Mouse (Mus musculus): ENCODE measurements at regions not wholly inside any gene's neighbourhood (a gene's known extent, or its start where the extent isn't known, plus 50 kb on each side); places are given as distances from the start of the nearest gene placed in this dataset.
A peak's percentile ranks its signal among the peaks of the same experiment; 100 is the strongest.
"Not testable (repeated sequence)": the region's sequence is repeated elsewhere in the genome, so short reads cannot be mapped to it uniquely, and the experiment has no call there.

- not testable (repeated sequence) for H3K9me3 ChIP-seq (replicated peaks); H3K27ac ChIP-seq; H3K36me3 ChIP-seq; H3K4me1 ChIP-seq; H3K9ac ChIP-seq
- Histone ChIP-seq H3K4me3 (replicated peaks) (peak overlapping the region; percentile 29), H3K27me3 (peaks cover 15% of the 10 kb centered on the region), H3K4me2 (peak overlapping the region; percentile 53)
- WGBS, result under 1% methylated on average over 26 of the region's 52 CpGs
- ATAC-seq (replicated peaks; ENCODE audit: low FRiP score), result peak; percentile 52; the same call in 1 of the 2 replicates
These were observed 60.1 kb downstream of the Dynlt1b start for GRCm38 (mm10) chr17:6489926-6490564.

GRCm38 (mm10) chr17:6490565-6490935, 60.6 kb downstream of the Dynlt1b start:
- H3K36me3 ChIP-seq; H3K4me1 ChIP-seq; H3K4me2 ChIP-seq; H3K4me3 ChIP-seq (replicated peaks); H3K9ac ChIP-seq; H3K9me3 ChIP-seq (replicated peaks); H3K27ac ChIP-seq: not testable (repeated sequence)
- peak; percentile 63; the same call in 1 of the 2 replicates for ATAC-seq (replicated peaks; ENCODE audit: low FRiP score)
- peaks cover 15% of the 10 kb centered on the region for H3K27me3 ChIP-seq
- WGBS, result no CpG with 5 or more reads among the region's 15 CpGs

DNA sequence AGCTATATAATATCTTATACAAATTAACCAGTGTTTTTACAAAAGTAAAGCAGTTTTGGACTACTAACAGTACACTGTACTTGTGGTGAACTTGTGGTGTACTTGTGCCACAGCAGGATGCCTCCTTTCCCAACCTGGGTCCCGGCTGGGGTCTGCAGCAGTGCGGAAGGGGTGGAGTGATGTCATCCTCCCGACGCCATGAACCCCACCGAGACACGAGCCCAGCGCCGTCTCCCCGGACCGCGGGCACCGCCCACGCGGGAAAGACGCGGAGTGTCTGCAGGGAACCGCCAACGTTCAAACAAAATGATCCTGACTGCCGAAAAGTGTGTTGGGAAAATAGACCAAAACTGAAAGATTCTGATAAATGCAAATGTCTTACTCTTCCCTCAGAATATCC, 62.6 kb downstream of the Dynlt1b start:
- H3K27ac ChIP-seq; H3K36me3 ChIP-seq; H3K9me3 ChIP-seq (replicated peaks); ATAC-seq (replicated peaks; ENCODE audit: low FRiP score); H3K4me1 ChIP-seq; H3K4me3 ChIP-seq (replicated peaks); H3K9ac ChIP-seq: not testable (repeated sequence)
- WGBS, result 21% methylated on average over 19 of the region's 19 CpGs
- H3K27me3 ChIP-seq, result peaks cover 15% of the 10 kb centered on the region
- peak overlapping the region; percentile 38; the same call in 1 of the 2 replicates for H3K4me2 ChIP-seq

DNA sequence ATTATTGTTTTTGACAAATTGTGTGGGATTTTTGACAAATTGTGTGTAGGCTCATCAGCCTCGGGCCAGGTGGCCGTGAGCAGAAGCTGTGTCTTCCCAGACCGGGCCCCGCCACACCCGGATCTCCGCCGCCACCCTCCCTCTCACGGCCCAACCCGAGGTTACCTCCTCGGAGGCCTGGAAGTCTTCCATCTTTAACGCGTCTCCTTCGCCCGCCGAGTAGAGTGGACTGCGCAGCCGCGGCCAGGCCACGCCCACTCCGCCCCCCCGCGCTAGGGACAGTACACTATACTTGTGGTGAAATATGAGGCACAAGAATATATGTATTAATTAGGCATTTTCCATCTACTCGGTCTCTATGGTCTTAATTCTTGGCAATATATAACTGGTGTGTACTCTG, 63.0 kb downstream of the Dynlt1b start:
- WGBS, result 34% methylated on average over 23 of the region's 23 CpGs
- H3K4me2 ChIP-seq, result 0 out of 2 replicates have a peak overlapping the region, but pooled peaks have one; percentile 35
- not testable (repeated sequence) for H3K4me3 ChIP-seq (replicated peaks)

GRCm38 (mm10) chr17:6496491-6496890, 66.6 kb downstream of the Dynlt1b start:
- not testable (repeated sequence) for H3K4me2 ChIP-seq; H3K36me3 ChIP-seq; H3K4me3 ChIP-seq (replicated peaks); H3K9ac ChIP-seq; H3K27me3 ChIP-seq; H3K9me3 ChIP-seq (replicated peaks); H3K4me1 ChIP-seq; ATAC-seq (replicated peaks; ENCODE audit: low FRiP score); H3K27ac ChIP-seq
- 88% methylated on average over 9 of the region's 9 CpGs for WGBS

More for the DNA sequence above, 63.0 kb downstream of the Dynlt1b start:
- H3K36me3 ChIP-seq; H3K27ac ChIP-seq; H3K9me3 ChIP-seq (replicated peaks); H3K4me1 ChIP-seq; ATAC-seq (replicated peaks; ENCODE audit: low FRiP score); H3K9ac ChIP-seq: not testable (repeated sequence)
- H3K27me3 ChIP-seq, result peaks cover 15% of the 10 kb centered on the region

DNA sequence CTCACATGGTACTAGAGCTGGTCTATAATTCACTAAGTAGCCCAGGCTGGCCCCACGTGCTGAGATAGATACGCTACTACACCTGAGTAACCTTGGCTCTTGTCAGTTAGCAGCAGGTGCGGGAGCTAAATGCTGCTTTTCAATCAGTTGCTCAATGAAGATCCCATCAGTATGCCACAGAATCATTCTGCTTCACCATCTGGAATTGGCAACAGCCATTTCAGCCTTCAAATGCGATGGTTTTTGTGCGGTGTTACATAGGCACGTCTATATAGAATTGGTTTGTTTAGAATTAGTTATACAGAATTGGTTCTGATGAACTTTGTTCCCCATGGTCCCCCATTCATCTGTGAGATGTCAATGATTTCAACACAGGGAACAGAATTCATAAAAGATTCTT, 72.8 kb downstream of the Dynlt1b start:
- H3K36me3 ChIP-seq; H3K4me2 ChIP-seq; H3K9me3 ChIP-seq (replicated peaks); H3K27me3 ChIP-seq; ATAC-seq (replicated peaks; ENCODE audit: low FRiP score); H3K4me1 ChIP-seq; H3K4me3 ChIP-seq (replicated peaks); H3K9ac ChIP-seq; H3K27ac ChIP-seq: not testable (repeated sequence)
- WGBS, result 93% methylated on average over 4 of the region's 6 CpGs

GRCm38 (mm10) chr17:6505896-6506295, 76.0 kb downstream of the Dynlt1b start:
- not testable (repeated sequence) for H3K4me1 ChIP-seq; H3K9me3 ChIP-seq (replicated peaks); H3K27me3 ChIP-seq; H3K4me3 ChIP-seq (replicated peaks); H3K27ac ChIP-seq; H3K4me2 ChIP-seq; ATAC-seq (replicated peaks; ENCODE audit: low FRiP score); H3K36me3 ChIP-seq; H3K9ac ChIP-seq
- 80% methylated on average over 6 of the region's 6 CpGs for WGBS

DNA sequence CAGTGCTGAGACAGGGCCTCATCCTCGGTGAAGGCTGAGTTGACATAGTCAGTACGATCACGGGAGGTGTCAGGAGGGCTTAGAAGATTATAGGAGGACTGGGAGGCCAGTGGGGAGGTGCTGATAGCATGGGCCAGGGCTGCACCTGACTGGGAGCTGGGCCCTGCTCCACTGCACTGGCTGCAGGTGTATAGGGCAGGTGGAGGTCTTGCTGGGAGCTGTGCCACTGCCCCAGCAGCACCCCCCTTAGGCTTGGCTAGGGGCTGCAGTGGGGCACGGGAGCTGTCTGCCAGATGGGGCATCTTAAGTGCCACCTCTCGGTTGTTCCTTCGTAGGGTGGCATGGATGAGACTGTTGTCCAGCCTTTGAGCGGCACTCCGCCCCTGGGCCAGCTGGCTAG, 85.2 kb downstream of the Dynlt1b start:
- not testable (repeated sequence) for H3K4me1 ChIP-seq; H3K9ac ChIP-seq; H3K4me2 ChIP-seq; H3K4me3 ChIP-seq (replicated peaks); H3K27ac ChIP-seq; H3K36me3 ChIP-seq; H3K9me3 ChIP-seq (replicated peaks); H3K27me3 ChIP-seq
- whole genome bisulfite sequencing, result 89% methylated on average over 5 of the region's 8 CpGs
- ATAC-seq (replicated peaks; ENCODE audit: low FRiP score), result 0 out of 2 replicates have a peak, but pooled peaks have one; percentile 4

DNA sequence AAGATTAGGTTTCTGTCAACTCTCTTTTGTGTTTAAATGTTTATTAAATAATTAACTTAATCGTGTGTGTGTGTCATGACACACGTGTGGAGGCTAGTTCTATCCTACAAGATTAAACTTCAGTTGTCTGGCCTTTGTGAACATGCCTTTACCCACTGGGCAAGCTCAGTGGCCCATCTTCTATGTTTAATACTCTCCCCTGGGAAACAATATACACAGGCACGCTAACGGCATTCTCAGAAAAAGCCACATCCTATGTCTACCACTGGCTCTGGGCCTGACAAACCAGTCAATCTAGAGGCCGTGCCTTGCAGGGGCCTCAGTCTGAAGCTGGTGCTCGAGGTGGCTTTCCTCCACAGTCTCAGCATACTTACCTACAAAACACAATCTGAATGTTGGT, 82.4 kb upstream of the Dynlt1c start:
- H3K36me3 ChIP-seq; H3K4me2 ChIP-seq; H3K9me3 ChIP-seq (replicated peaks); H3K27me3 ChIP-seq; ATAC-seq (replicated peaks; ENCODE audit: low FRiP score); H3K4me3 ChIP-seq (replicated peaks); H3K4me1 ChIP-seq; H3K27ac ChIP-seq; H3K9ac ChIP-seq: not testable (repeated sequence)
- WGBS, result 79% methylated on average over 6 of the region's 6 CpGs

- 84% methylated on average over 2 of the region's 2 CpGs for WGBS
These were observed 81.5 kb upstream of the Dynlt1c start for GRCm38 (mm10) chr17:6520001-6520400.

DNA sequence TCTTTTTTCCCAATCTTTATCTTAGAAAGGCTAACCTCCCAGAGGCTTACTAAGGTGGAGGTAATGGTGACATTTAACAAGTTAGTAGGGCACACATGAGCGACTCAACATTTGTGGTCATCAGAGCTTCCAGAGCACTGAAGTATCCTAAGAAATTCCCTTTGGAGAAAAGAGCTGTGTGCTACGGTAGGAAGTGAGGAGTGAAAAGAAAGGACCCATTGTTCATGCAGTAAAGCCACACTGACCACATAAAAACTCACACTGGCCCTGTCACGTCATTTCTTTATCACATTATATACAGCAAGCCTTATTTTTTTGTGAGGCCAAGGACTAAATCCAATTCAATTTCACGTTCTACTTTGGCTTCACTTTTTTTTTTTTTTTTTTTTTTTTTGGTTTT, 80.7 kb upstream of the Dynlt1c start:
- H3K27ac ChIP-seq; H3K4me1 ChIP-seq; H3K4me2 ChIP-seq; ATAC-seq (replicated peaks; ENCODE audit: low FRiP score); H3K4me3 ChIP-seq (replicated peaks); H3K9ac ChIP-seq; H3K36me3 ChIP-seq; H3K27me3 ChIP-seq; H3K9me3 ChIP-seq (replicated peaks): not testable (repeated sequence)
- WGBS, result 71% methylated on average over 4 of the region's 4 CpGs

More at GRCm38 (mm10) chr17:6520001-6520400, 81.5 kb upstream of the Dynlt1c start:
- not testable (repeated sequence) for H3K4me3 ChIP-seq (replicated peaks); H3K4me2 ChIP-seq; H3K27me3 ChIP-seq; H3K9ac ChIP-seq; H3K4me1 ChIP-seq; H3K36me3 ChIP-seq; ATAC-seq (replicated peaks; ENCODE audit: low FRiP score); H3K9me3 ChIP-seq (replicated peaks); H3K27ac ChIP-seq

DNA sequence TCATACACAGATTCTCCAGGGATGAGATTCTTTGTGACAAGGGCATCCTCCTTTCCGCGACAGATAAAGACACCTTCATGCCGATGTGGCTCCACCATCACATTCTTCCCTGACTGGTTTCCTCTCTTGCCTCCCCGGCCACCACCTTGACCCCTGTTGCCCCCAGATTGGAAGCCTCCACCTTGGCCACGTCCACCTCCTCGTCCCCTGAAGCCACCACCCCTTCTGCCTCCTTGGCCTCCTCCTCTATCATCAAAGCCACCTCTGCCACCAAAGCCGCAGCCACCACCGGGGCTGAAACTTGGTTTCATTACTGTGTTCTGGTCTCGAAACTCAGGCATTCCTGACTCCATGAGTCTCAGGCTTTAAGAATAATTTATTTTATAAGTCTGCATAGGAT, 79.3 kb upstream of the Dynlt1c start:
- not testable (repeated sequence) for H3K4me3 ChIP-seq (replicated peaks); H3K27me3 ChIP-seq; H3K36me3 ChIP-seq; H3K4me1 ChIP-seq; H3K4me2 ChIP-seq; H3K9me3 ChIP-seq (replicated peaks); H3K9ac ChIP-seq; ATAC-seq (replicated peaks; ENCODE audit: low FRiP score); H3K27ac ChIP-seq
- 73% methylated on average over 6 of the region's 9 CpGs for WGBS

DNA sequence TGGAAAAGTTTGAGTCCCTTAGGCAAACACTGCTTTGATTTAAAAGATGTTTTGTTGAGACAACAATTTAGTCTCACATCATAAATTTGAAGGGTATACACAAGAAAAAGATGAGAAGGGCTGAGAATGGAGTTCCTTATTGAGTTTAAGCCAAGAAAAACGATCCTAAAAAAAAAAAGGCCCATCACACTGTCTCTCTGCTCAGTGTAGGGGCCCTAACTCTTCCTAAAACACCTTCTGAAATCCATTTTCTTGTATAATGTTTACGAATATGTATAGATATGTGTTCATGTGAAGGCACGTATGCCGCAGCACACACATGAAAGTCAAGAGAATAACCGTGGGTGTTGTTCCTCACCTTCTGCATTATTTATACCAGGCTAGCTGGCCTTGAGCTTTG, 62.7 kb upstream of the Dynlt1c start:
- H3K27me3 ChIP-seq; ATAC-seq (replicated peaks; ENCODE audit: low FRiP score); H3K9me3 ChIP-seq (replicated peaks); H3K4me2 ChIP-seq; H3K27ac ChIP-seq; H3K4me1 ChIP-seq; H3K4me3 ChIP-seq (replicated peaks); H3K36me3 ChIP-seq; H3K9ac ChIP-seq: not testable (repeated sequence)
- WGBS, result no CpG with 5 or more reads among the region's 5 CpGs
